Comparison of ENCODE assay signal across 8 mouse cellular contexts in genomic region chr5:33203691-33204242, GRCm38 (mm10). TPM values are rescaled to one million over a fixed set of nuclear protein-coding genes. Genes with fewer than 3 reads are reported as not detected.
DNase-seq lines count a peak whose midpoint lies in the region; ATAC-seq lines count a peak whose summit lies in the region.

No protein-coding gene starts in this region.

- H3K4me1 ChIP-seq in hindbrain, embryonic 15.5 days (replicated peaks): no peaks in the 10 kb centered on the region; the same call in 1 of the 2 replicates

- no peaks in the 10 kb centered on the region for H3K9me3 ChIP-seq in hindbrain, embryonic 15.5 days

- no peaks in the 10 kb centered on the region for H3K27me3 ChIP-seq in hindbrain, embryonic 15.5 days

- 15% methylated on average over 9 of the region's 9 CpGs for WGBS in hindbrain, embryonic 15.5 days

- no peak overlapping the region for H3K27ac ChIP-seq in hindbrain, embryonic 15.5 days (replicated peaks)

- ATAC-seq in hindbrain, embryonic 15.5 days (ENCODE audit: low FRiP score, low read depth): peak; percentile 74

- H3K9ac ChIP-seq in hindbrain, embryonic 15.5 days: no peak overlapping the region

- peak; percentile 86 for DNase-seq in ZHBTc4 (ENCODE audit: low read depth, low spot score)
- peak; percentile 86 to 92 for DNase-seq in cerebellum, postnatal 25 days
- DNase-seq in frontal cortex, postnatal 25 days (ENCODE audit: low spot score in 2 of 2): peak; percentile 62 to 77
- DNase-seq in layer of hippocampus, postnatal 36 days: peak; percentile 73 to 78
- DNase-seq in lung, postnatal 4 days: peak; percentile 79 to 85
- DNase-seq in retina, postnatal 7 days (ENCODE audit: low read depth, low spot score): peak; percentile 69
- DNase-seq in urinary bladder, postnatal 25 days (ENCODE audit: low spot score): peak; percentile 76

- peak overlapping the region; percentile 32 for H3K4me2 ChIP-seq in hindbrain, embryonic 15.5 days

- no peaks in the 10 kb centered on the region for H3K36me3 ChIP-seq in hindbrain, embryonic 15.5 days

- H3K4me3 ChIP-seq in hindbrain, embryonic 15.5 days: no peak overlapping the region

RNA-seq across cellular contexts. Expression of gene Spon2, which starts 14.5 kb away (rescaled TPM):
- 4.0 and 5.2 TPM in 2 replicates for polyA plus RNA-seq in hindbrain, embryonic 15.5 days (2015; fragmentation: Nextera tagmentation; extraction: Ambion mirVana)
- under 1 TPM; 0.37 to 0.40 TPM for total RNA-seq in layer of hippocampus, postnatal 36 days (2021)
